Mouse (Mus musculus) intestine, postnatal 0 days (tissue): Measurements from ENCODE around the gene 1700069L16Rik. TPM values are rescaled to one million over a fixed set of nuclear protein-coding genes. Genes with fewer than 3 reads are reported as not detected.

Experiments used
- ATAC-seq: fragments of 200-750 bp; cut with Nextera tagmentation; 2 replicates; pipeline ENCODE4 v1.8.0; 2017; ENCODE audit warnings: mild to moderate bottlenecking, moderate TSS enrichment, moderate library complexity
- H3K27ac ChIP-seq: fragments of 300-500 bp; sonication (generic); 2 replicates; pipeline ENCODE4 v1.5.1; 2014; ENCODE audit warnings: mild to moderate bottlenecking, low read depth, low read length, moderate library complexity
- H3K27me3 ChIP-seq: fragments of 300-500 bp; sonication (generic); replicated peaks from 2 replicates; pipeline ENCODE4 v1.6.1; 2014; ENCODE audit warnings: low read length, mixed read lengths; ENCODE audit not compliant: control insufficient read depth, insufficient read depth
- H3K36me3 ChIP-seq: fragments of 300-500 bp; sonication (generic); 2 replicates; pipeline ENCODE4 v1.6.1; 2014; ENCODE audit warnings: mild to moderate bottlenecking, moderate library complexity; ENCODE audit not compliant: control insufficient read depth, insufficient read depth
- H3K4me1 ChIP-seq: fragments of 300-500 bp; sonication (generic); replicated peaks from 2 replicates; pipeline ENCODE4 v1.6.1; 2014; ENCODE audit warnings: antibody characterized with exemption, low read length, mixed read lengths; ENCODE audit not compliant: control insufficient read depth, insufficient read depth
- H3K4me2 ChIP-seq: fragments of 300-500 bp; sonication (generic); replicated peaks from 2 replicates; pipeline ENCODE4 v1.6.1; 2014; ENCODE audit warnings: low read depth, mild to moderate bottlenecking, moderate library complexity
- H3K4me3 ChIP-seq: fragments of 300-500 bp; sonication (generic); 2 replicates; pipeline ENCODE4 v1.5.1; 2014; ENCODE audit warnings: low read depth, low read length
- H3K9ac ChIP-seq: fragments of 300-500 bp; sonication (generic); 2 replicates; pipeline ENCODE4 v1.6.1; 2014; ENCODE audit warnings: mild to moderate bottlenecking, low read depth, low read length
- H3K9me3 ChIP-seq: fragments of 300-500 bp; sonication (generic); 2 replicates; pipeline ENCODE4 v1.6.1; 2016; ENCODE audit warnings: mixed run types; ENCODE audit not compliant: control insufficient read depth
- CTCF ChIP-seq: sonication (generic); IDR thresholded peaks from 2 replicates; pipeline ENCODE4 v1.5.1; 2016; ENCODE audit warnings: low read depth, mild to moderate bottlenecking, control low read depth, antibody characterized with exemption, moderate library complexity
- WGBS: fragments of 180-500 bp; shearing (Covaris S2); extraction: QIAGEN DNeasy Blood & Tissue Kit; methylation state at CpG from one replicate; pipeline ENCODE4 v1.1.7; 2014; 5-methylcytosine and 5-hydroxymethylcytosine counted together
- polyA plus RNA-seq: library from polyadenylated mRNA; unstranded; fragments of >200 nt; fragmentation: Nextera tagmentation; extraction: Ambion mirVana; gene quantifications from 2 replicates; pipeline ENCODE4 v1.2.1, GENCODE M21; 2015

The 1700069L16Rik gene
- polyA plus RNA-seq, 1 experiment from 2014 or later = not detected

- Histone ChIP-seq H3K4me2 (no peak overlapping the region), H3K36me3 (peaks cover 98% of the 10 kb centered on the region), H3K9me3 (no peaks in the 10 kb centered on the region), H3K27ac (no peak overlapping the region), H3K4me1 (no peaks in the 10 kb centered on the region), H3K27me3 (no peaks in the 10 kb centered on the region), H3K4me3 (no peak overlapping the region), H3K9ac (no peak overlapping the region)
- no peak for ATAC-seq
- TF ChIP-seq CTCF = no peak
- 92% methylated on average over 13 of the region's 13 CpGs for WGBS
Observed at GRCm38 (mm10) chr5:113748556-113749331, 24.2 kb upstream of the 1700069L16Rik start.

GRCm38 (mm10) chr5:113747629-113748028, 23.1 kb upstream of the 1700069L16Rik start:
- Histone ChIP-seq H3K27me3 (no peaks in the 10 kb centered on the region), H3K27ac (0 out of 2 replicates have a peak overlapping the region, but pooled peaks have one; percentile 4), H3K4me3 (no peak overlapping the region), H3K4me2 (no peak overlapping the region), H3K4me1 (no peaks in the 10 kb centered on the region), H3K36me3 (peaks cover 98% of the 10 kb centered on the region), H3K9ac (no peak overlapping the region), H3K9me3 (no peaks in the 10 kb centered on the region)
- ATAC-seq = no peak
- TF ChIP-seq CTCF = peak; percentile 40
- 94% methylated on average over 5 of the region's 5 CpGs for WGBS

GRCm38 (mm10) chr5:113737607-113738237, 13.2 kb upstream of the 1700069L16Rik start:
- H3K27ac ChIP-seq = no peak overlapping the region
- H3K4me2 ChIP-seq = no peak overlapping the region
- no peak for TF ChIP-seq CTCF
- H3K9me3 ChIP-seq = no peaks in the 10 kb centered on the region
- H3K36me3 ChIP-seq = peaks cover 52% of the 10 kb centered on the region
- ATAC-seq = no peak
- no peak overlapping the region for H3K4me3 ChIP-seq
- H3K27me3 ChIP-seq = no peaks in the 10 kb centered on the region
- H3K9ac ChIP-seq = no peak overlapping the region
- WGBS = 86% methylated on average over 11 of the region's 11 CpGs
- 0 out of 2 replicates have a peak, but pooled peaks cover 5% of the 10 kb centered on the region for H3K4me1 ChIP-seq

GRCm38 (mm10) chr5:113736522-113737164, 12.1 kb upstream of the 1700069L16Rik start:
- H3K9me3 ChIP-seq = no peaks in the 10 kb centered on the region
- H3K27me3 ChIP-seq = no peaks in the 10 kb centered on the region
- TF ChIP-seq CTCF = peak; percentile 30; the same call in 1 of the 2 replicates
- H3K9ac ChIP-seq = peak overlapping the region; percentile 70
- 0 out of 2 replicates have a peak overlapping the region, but pooled peaks have one; percentile 94 for H3K27ac ChIP-seq
- H3K4me3 ChIP-seq = peak overlapping the region; percentile 76
- no peak for ATAC-seq
- 38% methylated on average over 15 of the region's 15 CpGs for WGBS
- H3K4me1 ChIP-seq = 0 out of 2 replicates have a peak, but pooled peaks cover 5% of the 10 kb centered on the region
- peaks cover 41% of the 10 kb centered on the region for H3K36me3 ChIP-seq
- H3K4me2 ChIP-seq = peak overlapping the region; percentile 95

GRCm38 (mm10) chr5:113736113-113736502, 11.5 kb upstream of the 1700069L16Rik start:
- no peaks in the 10 kb centered on the region for H3K9me3 ChIP-seq
- H3K4me2 ChIP-seq = peak overlapping the region; percentile 95
- H3K4me3 ChIP-seq = peak overlapping the region; percentile 76
- H3K4me1 ChIP-seq = 0 out of 2 replicates have a peak, but pooled peaks cover 5% of the 10 kb centered on the region
- H3K36me3 ChIP-seq = peaks cover 38% of the 10 kb centered on the region
- peak overlapping the region; percentile 70 for H3K9ac ChIP-seq
- WGBS = 1% methylated on average over 10 of the region's 10 CpGs
- H3K27ac ChIP-seq = peak overlapping the region; percentile 94; the same call in 1 of the 2 replicates
- no peak for TF ChIP-seq CTCF
- H3K27me3 ChIP-seq = no peaks in the 10 kb centered on the region
- ATAC-seq = no peak
